Mouse (Mus musculus) gastrocnemius, postnatal 10 days (tissue): ENCODE measurements around the gene Wbp2. TPM values are rescaled to one million over a fixed set of nuclear protein-coding genes. Genes with fewer than 3 reads are reported as not detected.
"Not testable (repeated sequence)": the region's sequence is repeated elsewhere in the genome, so short reads cannot be mapped to it uniquely, and the experiment has no call there.

Experiments
- DNase-seq: peaks from one replicate; pipeline ENCODE4 v3.0.0; 2021; ENCODE audit warnings: mixed read lengths
- total RNA-seq, 2 experiments: library from RNA; stranded (reverse); gene quantifications; 2 replicates each; pipeline ENCODE4 v1.2.3; 2021

The Wbp2 gene
- total RNA-seq, 2 experiments from 2014 or later: 64.8 to 66.8 TPM

DNA sequence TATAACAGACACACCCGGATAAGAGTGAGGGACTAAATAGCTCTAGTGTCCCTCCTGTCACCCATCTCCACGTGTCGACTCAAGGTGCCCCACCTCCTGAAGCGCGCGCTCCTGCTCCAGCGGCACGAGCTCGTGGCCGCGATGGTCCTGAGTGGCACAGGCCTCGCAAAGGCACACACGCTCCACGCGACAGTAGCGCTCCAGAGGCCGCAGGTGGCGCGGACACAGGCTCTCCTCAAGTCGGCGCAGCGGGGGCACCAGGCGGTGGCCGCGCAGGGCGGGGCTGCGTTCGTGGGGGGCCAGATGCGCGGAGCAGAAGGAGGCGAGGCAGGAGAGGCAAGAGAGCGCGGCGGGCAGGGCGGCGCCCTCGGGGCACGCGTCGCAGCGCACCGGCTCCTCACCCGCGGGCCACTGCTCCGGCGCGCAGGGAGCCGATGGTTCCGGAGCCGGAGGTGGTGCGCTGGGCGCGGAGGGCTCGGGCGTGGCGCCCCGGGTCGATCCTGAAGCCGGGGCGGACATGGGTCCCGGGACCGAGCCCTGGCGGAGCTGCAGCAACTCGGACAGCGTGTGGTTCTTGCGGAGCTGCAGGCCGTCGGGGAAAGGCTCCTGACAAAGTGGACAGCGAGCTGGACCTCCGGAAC lies 22.8 kb upstream of the Wbp2 start:
- DNase-seq: peak; percentile 51

DNA sequence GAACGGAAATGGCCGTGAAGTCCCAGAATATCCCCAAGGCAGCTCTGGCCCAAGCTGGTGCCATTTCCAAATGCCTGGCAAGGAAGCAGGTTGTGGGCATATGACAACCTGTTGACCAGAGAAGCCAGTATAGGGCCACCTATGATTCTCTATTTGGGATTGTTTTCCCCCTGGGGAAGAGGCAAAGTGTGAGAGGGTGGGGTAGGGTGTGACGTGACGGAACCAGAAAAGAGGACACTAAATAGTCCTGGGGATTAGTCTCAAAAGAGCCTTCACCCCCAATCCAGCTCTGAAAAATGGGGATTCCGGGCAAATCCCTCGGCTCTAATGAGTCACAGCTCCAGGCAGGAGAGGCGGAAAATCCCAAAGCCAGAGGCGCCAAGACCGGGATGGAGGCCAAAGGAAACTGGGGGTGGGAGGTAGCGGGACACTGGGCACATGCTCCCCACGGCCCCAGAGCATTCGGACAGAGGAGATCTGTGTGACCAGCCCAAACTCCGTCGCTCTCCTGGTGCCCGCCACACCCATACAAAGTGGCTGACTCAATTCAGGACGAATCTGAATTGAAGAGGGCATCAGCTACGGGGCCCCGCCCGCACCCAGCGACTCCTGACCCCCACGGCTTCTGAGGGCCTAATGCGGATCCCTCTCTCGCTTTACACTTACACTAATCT lies 21.8 kb upstream of the Wbp2 start:
- DNase-seq: peak; percentile 72

DNA sequence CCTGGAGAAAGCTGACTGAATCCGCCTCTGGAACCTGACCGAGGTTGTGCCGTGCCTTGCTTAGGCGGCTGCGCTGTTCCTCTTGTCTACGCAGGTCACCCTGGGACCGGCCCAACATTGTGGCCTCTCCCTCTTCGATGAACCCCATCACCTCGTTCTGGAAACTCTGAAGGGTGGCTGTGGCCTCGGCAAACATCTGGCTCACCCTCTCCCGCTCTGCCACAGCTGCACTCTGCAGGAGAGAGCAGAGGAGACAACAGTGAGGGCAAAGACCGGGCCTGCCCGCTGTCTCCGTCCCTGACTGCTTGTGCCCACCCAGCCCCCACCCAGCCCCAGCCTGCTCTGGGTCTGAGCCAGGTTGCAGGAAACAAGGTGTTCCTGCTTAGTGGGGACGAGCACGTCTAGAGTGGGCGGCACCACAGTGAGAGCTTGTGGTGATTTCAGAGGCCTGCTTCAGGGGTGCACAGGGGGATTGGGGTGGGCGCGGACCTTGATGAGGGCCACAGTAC lies 21.0 kb upstream of the Wbp2 start:
- DNase-seq: no peak

- peak; percentile 24 for DNase-seq
Measured at GRCm38 (mm10) chr11:116106963-116107776, 20.4 kb upstream of the Wbp2 start.

DNA sequence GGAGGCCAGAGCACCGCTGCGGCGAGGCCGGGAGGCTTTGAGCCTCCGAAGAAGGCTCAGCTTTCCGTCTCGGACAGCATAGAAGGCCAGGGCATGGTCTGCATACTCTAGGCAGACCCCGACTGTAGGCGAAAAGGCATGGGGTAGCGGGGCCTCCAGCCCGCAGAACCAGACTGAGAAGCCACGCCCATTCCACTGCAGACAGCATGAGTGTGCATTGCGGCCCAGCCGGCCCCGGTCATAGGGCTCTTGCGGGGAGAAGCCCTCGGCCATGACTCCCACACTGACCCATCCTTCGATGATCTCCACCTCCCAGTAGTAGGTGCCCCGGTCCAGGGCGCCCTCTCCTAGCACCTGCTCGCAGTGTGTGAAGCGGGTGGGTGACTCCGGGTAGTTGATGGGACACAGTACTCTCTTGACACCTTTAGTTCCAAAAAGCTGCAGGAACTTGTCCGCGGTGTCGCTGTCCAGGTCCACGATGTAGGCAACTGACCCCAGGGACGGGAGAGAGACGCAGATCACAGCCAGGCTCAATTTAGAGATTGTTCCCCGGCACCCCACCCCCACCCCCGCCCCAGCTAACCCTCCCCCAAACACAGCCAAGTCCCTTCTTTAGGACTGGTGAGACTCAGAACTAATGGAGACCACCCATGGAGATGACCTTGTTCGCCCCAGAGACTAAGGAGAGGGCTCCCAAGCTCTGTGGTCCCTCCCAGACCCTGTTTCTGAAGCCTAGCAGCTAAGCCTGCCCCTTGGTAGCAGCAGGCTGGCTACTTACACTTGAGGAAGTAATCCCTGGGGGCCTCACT lies 19.6 kb upstream of the Wbp2 start:
- no peak for DNase-seq

- DNase-seq: no peak
Measured at GRCm38 (mm10) chr11:116105065-116105464, 18.3 kb upstream of the Wbp2 start.

GRCm38 (mm10) chr11:116104006-116104646 lies 17.3 kb upstream of the Wbp2 start:
- peak; percentile 57 for DNase-seq

GRCm38 (mm10) chr11:116103572-116103971 lies 16.8 kb upstream of the Wbp2 start:
- no peak for DNase-seq

DNA sequence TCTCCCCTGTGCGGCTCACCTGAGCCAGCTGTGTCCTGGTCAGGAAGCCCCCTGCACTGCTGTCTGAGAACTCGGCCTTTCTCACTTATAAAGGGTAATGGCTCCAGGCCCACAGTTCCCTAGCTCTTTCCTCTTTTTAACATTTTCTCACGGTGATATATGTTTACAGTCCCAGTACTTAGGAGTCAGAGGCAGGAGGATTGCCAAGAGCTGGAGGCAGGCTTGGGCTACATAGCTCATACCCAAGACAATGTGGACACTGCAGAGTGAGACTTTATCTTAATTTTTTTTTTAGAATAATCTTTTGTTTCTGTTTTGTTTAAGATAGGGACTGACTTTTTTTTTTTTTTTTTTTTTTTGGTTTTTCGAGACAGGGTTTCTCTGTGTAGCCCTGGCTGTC lies 15.7 kb upstream of the Wbp2 start:
- no peak for DNase-seq

GRCm38 (mm10) chr11:116101931-116102381 lies 15.2 kb upstream of the Wbp2 start:
- peak; percentile 47 for DNase-seq

- DNase-seq: no peak
Measured at GRCm38 (mm10) chr11:116100839-116101238, 14.0 kb upstream of the Wbp2 start.

GRCm38 (mm10) chr11:116100385-116100784 lies 13.6 kb upstream of the Wbp2 start:
- peak; percentile 64 for DNase-seq

DNA sequence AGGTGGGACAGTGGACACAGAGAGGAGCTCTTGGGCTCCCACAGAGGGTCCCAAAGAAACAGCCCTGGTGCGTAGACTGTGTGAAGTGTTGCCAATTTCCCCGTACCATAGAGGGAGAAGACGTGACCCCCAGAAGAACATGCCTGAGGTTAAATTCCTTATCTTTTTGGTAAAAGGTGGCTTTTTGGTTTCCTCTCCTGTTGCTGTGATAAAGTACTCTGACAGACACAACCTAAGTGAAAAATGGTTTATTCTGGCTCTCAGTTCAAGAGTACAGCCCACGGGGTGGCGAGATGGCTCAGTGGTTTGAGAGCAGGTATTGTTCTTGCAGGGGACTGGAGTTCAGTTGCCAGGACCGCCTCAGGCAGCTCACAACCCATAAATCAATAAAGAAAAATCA lies 12.7 kb upstream of the Wbp2 start:
- no peak for DNase-seq

- no peak for DNase-seq
Measured at GRCm38 (mm10) chr11:116098711-116099460, 12.1 kb upstream of the Wbp2 start.

GRCm38 (mm10) chr11:116096213-116097108 lies 9.7 kb upstream of the Wbp2 start:
- peak; percentile 47 for DNase-seq

DNA sequence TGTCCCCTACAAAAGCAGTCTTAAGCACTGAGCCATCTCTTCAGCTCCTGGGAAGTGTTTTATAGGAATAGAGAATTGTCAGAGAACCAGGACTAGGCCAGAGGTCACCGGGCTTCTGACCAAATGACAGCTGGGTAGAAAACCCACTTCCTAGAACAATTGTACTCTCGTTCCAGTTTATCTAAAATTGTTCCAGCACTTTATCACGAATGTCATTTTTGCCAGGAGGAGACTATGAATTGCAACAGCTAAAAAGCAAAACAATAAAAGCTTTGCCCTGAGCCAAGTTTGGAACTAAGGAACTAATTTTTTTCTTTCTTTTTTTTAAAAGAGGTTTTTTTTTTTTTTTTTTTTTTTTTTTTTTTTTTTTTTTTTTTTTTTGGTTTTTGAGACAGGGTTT lies 8.8 kb upstream of the Wbp2 start:
- DNase-seq: no peak

GRCm38 (mm10) chr11:116093771-116094565 lies 7.2 kb upstream of the Wbp2 start:
- DNase-seq: no peak

DNA sequence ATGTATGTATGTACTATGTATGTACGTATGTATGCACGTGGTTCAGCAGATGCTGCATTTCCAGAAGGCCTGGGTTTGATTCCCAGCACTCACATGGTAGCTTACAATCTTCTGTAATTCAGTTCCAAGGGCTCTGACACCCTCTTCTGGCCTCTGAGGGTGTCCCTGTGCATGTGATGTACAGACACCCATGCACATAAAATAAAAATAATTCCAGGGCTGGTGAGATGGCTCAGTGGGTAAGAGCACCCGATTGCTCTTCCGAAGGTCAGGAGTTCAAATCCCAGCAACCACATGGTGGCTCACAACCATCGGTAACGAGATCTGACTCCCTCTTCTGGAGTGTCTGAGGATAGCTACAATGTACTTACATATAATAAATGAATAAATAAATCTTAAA lies 6.2 kb upstream of the Wbp2 start:
- DNase-seq: not testable (repeated sequence)

DNA sequence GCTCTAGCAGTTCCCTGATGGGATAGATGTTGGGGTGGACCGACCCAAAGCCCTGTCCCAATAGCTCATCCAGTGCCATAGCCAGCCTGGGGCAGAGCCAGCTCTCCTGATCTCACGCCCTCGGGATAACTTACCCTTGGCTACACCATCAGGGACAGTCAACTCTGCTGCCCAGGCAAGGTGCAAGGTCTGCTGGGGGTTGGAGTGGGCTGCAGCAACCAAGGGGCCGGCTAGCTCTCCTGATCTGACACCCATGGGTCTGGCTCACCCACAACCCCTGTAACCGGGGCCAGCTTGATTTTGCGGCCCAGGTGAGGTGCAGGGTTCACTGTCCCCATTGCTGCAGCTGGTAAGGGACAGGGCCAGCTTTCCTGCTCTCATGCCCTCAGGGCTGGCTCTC lies 4.8 kb upstream of the Wbp2 start:
- no peak for DNase-seq
